Mouse (Mus musculus) heart, embryonic 13.5 days (tissue): ENCODE data around the gene Rpl36a. TPM values are rescaled to one million over a fixed set of nuclear protein-coding genes. Genes with fewer than 3 reads are reported as not detected.

ENCODE experiments used
- ATAC-seq: fragments of 200-750 bp; cut with Nextera tagmentation; 2 replicates; pipeline ENCODE4 v1.8.0; 2017; ENCODE audit warnings: moderate TSS enrichment; ENCODE audit not compliant: insufficient number of reproducible peaks, low FRiP score, low TSS enrichment; ENCODE audit errors: extremely low read depth
- H3K27ac ChIP-seq: fragments of 300-500 bp; sonication (generic); replicated peaks from 2 replicates; pipeline ENCODE4 v1.5.1; 2015; ENCODE audit warnings: moderate library complexity, mild to moderate bottlenecking, inconsistent platforms
- H3K27me3 ChIP-seq: fragments of 300-500 bp; sonication (generic); replicated peaks from 2 replicates; pipeline ENCODE4 v1.6.1; 2015; ENCODE audit warnings: mild to moderate bottlenecking, inconsistent platforms
- H3K36me3 ChIP-seq: fragments of 300-500 bp; sonication (generic); 2 replicates; pipeline ENCODE4 v1.6.1; 2015; ENCODE audit warnings: mild to moderate bottlenecking, inconsistent platforms
- H3K4me1 ChIP-seq: fragments of 300-500 bp; sonication (generic); 2 replicates; pipeline ENCODE4 v1.6.1; 2015; ENCODE audit warnings: inconsistent platforms
- H3K4me2 ChIP-seq: fragments of 300-500 bp; sonication (generic); 2 replicates; pipeline ENCODE4 v1.6.1; 2015; ENCODE audit warnings: inconsistent platforms, mild to moderate bottlenecking, moderate library complexity
- H3K4me3 ChIP-seq: fragments of 300-500 bp; sonication (generic); 2 replicates; pipeline ENCODE4 v1.5.1; 2015; ENCODE audit warnings: moderate library complexity, mild to moderate bottlenecking, inconsistent platforms
- H3K9ac ChIP-seq: fragments of 300-500 bp; sonication (generic); 2 replicates; pipeline ENCODE4 v1.6.1; 2015; ENCODE audit warnings: inconsistent platforms, mild to moderate bottlenecking, moderate library complexity
- H3K9me3 ChIP-seq: fragments of 300-500 bp; sonication (generic); 2 replicates; pipeline ENCODE4 v1.6.1; 2016; ENCODE audit warnings: inconsistent platforms
- WGBS: fragments of 180-500 bp; shearing (Covaris S2); methylation state at CpG from one replicate; pipeline ENCODE4 v1.1.7; 2015; ENCODE audit warnings: mixed read lengths; 5-methylcytosine and 5-hydroxymethylcytosine counted together
- polyA plus RNA-seq: library from polyadenylated mRNA; unstranded; fragments of >200 nt; fragmentation: Nextera tagmentation; extraction: Ambion mirVana; gene quantifications from 2 replicates; pipeline ENCODE4 v1.2.1, GENCODE M21; 2015

Gene Rpl36a
- polyA plus RNA-seq, 1 experiment from 2014 or later: 261 TPM

GRCm38 (mm10) chrX:134632710-134633109, 47.3 kb downstream of the Rpl36a start:
- WGBS: 74% methylated on average over 5 of the region's 5 CpGs
- Histone ChIP-seq H3K4me3 (no peak overlapping the region), H3K9ac (no peak overlapping the region), H3K27me3 (no peaks in the 10 kb centered on the region), H3K4me1 (no peaks in the 10 kb centered on the region), H3K27ac (no peak overlapping the region), H3K4me2 (no peak overlapping the region), H3K9me3 (no peaks in the 10 kb centered on the region), H3K36me3 (no peaks in the 10 kb centered on the region)
- no peak for ATAC-seq

GRCm38 (mm10) chrX:134635111-134635510, 49.7 kb downstream of the Rpl36a start:
- no peak overlapping the region for H3K27ac ChIP-seq
- no peaks in the 10 kb centered on the region for H3K27me3 ChIP-seq
- H3K4me1 ChIP-seq: no peaks in the 10 kb centered on the region
- no peak overlapping the region for H3K9ac ChIP-seq
- H3K4me3 ChIP-seq: no peak overlapping the region
- no peaks in the 10 kb centered on the region for H3K9me3 ChIP-seq
- WGBS: 34% methylated on average over 3 of the region's 3 CpGs
- no peak overlapping the region for H3K4me2 ChIP-seq
- no peak for ATAC-seq
- no peaks in the 10 kb centered on the region for H3K36me3 ChIP-seq

GRCm38 (mm10) chrX:134635860-134636259, 50.4 kb downstream of the Rpl36a start:
- 41% methylated on average over 3 of the region's 3 CpGs for WGBS

More at GRCm38 (mm10) chrX:134635860-134636259, 50.4 kb downstream of the Rpl36a start:
- Histone ChIP-seq H3K4me1 (no peaks in the 10 kb centered on the region), H3K9ac (no peak overlapping the region), H3K4me3 (no peak overlapping the region), H3K36me3 (no peaks in the 10 kb centered on the region), H3K27me3 (no peaks in the 10 kb centered on the region), H3K9me3 (no peaks in the 10 kb centered on the region), H3K27ac (no peak overlapping the region), H3K4me2 (no peak overlapping the region)
- ATAC-seq: no peak

Other genes starting within 250 kb of the Rpl36a start
- 0.39 TPM in 2 replicates for gene Drp2, start 181.1 kb upstream of the Rpl36a start, polyA plus RNA-seq
- gene Taf7l, start 109.2 kb upstream of the Rpl36a start, polyA plus RNA-seq: not detected in 2 replicates
- gene Timm8a1, start 43.8 kb upstream of the Rpl36a start, polyA plus RNA-seq: 69.2 and 78.0 TPM in 2 replicates
- 1.4 and 2.2 TPM in 2 replicates for gene Btk, start 2.1 kb upstream of the Rpl36a start, polyA plus RNA-seq
- 3.2 and 3.7 TPM in 2 replicates for gene Gla, start 15.5 kb downstream of the Rpl36a start, polyA plus RNA-seq
- 109 and 123 TPM in 2 replicates for gene Hnrnph2, start 15.5 kb downstream of the Rpl36a start, polyA plus RNA-seq
- gene Armcx4, start 100.9 kb downstream of the Rpl36a start, polyA plus RNA-seq: 4.1 TPM in 2 replicates
- gene Armcx1, start 132.3 kb downstream of the Rpl36a start, polyA plus RNA-seq: 41.0 and 46.1 TPM in 2 replicates
- 18.9 and 19.0 TPM in 2 replicates for gene Armcx6, start 165.8 kb downstream of the Rpl36a start, polyA plus RNA-seq
- 75.1 and 82.7 TPM in 2 replicates for gene Armcx3, start 170.9 kb downstream of the Rpl36a start, polyA plus RNA-seq
- gene Armcx2, start 223.6 kb downstream of the Rpl36a start, polyA plus RNA-seq: 61.5 and 64.3 TPM in 2 replicates